Mouse (Mus musculus) bone marrow macrophage, adult 2 months (primary cell): Measurements from ENCODE around the gene Il20rb. TPM values are rescaled to one million over a fixed set of nuclear protein-coding genes. Genes with fewer than 3 reads are reported as not detected.

Source experiments
- H3K27ac ChIP-seq: 2 replicates; pipeline ENCODE4 v1.5.1; 2012; ENCODE audit warnings: low read depth, low read length; ENCODE audit not compliant: insufficient read depth
- H3K4me1 ChIP-seq: 2 replicates; pipeline ENCODE4 v1.6.1; 2012; ENCODE audit warnings: low read length; ENCODE audit not compliant: control insufficient read depth, insufficient read depth
- H3K4me3 ChIP-seq: 2 replicates; pipeline ENCODE4 v1.5.1; 2012; ENCODE audit warnings: mild to moderate bottlenecking, low read length, moderate library complexity; ENCODE audit not compliant: insufficient read depth
- CTCF ChIP-seq: IDR thresholded peaks from 2 replicates; pipeline ENCODE4 v1.5.1; 2012; ENCODE audit warnings: low read depth, mild to moderate bottlenecking, low read length, moderate library complexity
- POLR2A ChIP-seq: IDR thresholded peaks from 2 replicates; pipeline ENCODE4 v1.6.1; 2012; ENCODE audit warnings: mild to moderate bottlenecking, low read depth, low read length, borderline replicate concordance
- polyA plus RNA-seq: library from polyadenylated mRNA; stranded (reverse); fragments of >200 nt; gene quantifications from 2 replicates; pipeline ENCODE4 v1.2.4, GENCODE M21; 2012; ENCODE audit not compliant: missing spikeins, insufficient read depth, insufficient read length

Il20rb gene
- polyA plus RNA-seq: 1.1 and 2.1 TPM in 2 replicates

DNA sequence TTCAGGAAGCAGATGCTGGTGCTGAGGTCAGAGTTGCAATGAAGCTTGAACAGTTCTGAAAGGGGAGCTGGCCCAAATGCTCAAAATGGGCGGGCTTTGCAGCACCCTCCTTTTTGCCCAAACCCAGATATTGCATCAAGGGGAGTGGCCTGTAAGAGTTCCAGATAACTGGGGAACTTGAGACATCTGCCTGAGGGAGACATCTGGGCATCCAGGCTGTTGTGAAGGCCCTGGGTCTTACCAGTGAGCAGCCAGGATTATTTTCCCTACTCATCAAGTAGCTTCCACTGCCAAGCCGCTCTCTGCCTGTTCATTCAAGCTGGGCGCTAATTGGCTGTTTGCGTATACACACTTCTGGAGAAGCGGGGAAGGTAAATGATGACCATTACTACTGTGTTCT is at the start of gene Il20rb:
Gene Il20rb, minus strand, starts transcription at position 358 of the 400 bp plus-strand sequence.
- TF ChIP-seq POLR2A (no peak), CTCF (no peak)
- H3K4me1 ChIP-seq: peaks cover 33% of the 10 kb centered on the region
- no peak within 1 kb of the TSS for H3K4me3 ChIP-seq
- H3K27ac ChIP-seq: no peak within 1 kb of the TSS

DNA sequence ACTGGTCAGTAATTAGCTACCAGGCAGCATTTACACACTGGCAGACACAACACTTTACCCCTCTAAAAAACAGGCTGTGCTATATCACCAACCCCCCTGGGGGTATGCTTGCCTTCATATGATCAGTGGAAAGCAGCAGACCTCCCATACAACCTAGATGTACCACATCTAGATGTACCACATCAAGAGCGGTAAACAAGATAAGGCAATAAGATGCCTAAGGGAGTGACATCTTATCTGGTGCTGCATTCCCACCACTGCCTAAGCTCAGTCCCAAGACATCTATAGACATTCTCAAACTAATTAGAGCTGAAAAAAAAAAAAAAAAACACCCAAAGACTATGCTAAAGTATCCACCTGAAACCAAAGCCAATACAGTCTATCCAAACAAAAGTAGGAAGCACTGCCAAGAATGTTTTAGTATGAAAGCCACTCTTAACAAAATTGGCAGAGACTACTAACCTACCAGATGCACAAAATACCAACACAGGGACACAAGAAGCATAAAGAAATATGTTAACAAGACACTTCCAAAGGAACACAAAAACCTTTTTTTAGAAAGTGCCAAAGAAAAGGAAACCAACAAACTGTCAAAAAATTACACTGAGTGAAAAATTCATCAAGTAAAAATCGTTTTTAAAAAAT is 49.2 kb upstream of the Il20rb start:
- Histone ChIP-seq H3K4me1 (peaks cover 7% of the 10 kb centered on the region; the same call in 1 of the 2 replicates), H3K4me3 (no peak overlapping the region), H3K27ac (no peak overlapping the region)
- TF ChIP-seq CTCF (no peak), POLR2A (no peak)

DNA sequence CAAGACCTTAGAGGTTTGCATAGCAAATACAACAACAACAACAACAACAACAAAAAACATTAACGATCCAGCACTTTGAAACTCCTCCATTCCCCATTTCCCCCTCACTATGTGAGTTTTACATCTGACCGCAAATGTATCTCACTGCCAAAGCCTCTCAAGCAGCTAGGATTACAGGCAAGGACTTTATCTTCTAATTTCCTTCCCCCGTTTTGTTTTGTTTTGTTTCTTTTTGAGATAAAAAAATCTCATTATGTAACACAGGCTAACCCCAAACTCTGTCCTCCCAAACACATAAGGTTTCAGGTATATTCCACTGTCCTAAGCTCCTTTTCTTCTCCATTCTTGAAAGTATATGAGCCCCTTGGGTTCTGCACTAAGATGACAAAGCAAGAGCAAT is 48.1 kb upstream of the Il20rb start:
- no peak overlapping the region for H3K27ac ChIP-seq
- TF ChIP-seq CTCF: no peak
- TF ChIP-seq POLR2A: no peak
- H3K4me1 ChIP-seq: peaks cover 10% of the 10 kb centered on the region
- no peak overlapping the region for H3K4me3 ChIP-seq

DNA sequence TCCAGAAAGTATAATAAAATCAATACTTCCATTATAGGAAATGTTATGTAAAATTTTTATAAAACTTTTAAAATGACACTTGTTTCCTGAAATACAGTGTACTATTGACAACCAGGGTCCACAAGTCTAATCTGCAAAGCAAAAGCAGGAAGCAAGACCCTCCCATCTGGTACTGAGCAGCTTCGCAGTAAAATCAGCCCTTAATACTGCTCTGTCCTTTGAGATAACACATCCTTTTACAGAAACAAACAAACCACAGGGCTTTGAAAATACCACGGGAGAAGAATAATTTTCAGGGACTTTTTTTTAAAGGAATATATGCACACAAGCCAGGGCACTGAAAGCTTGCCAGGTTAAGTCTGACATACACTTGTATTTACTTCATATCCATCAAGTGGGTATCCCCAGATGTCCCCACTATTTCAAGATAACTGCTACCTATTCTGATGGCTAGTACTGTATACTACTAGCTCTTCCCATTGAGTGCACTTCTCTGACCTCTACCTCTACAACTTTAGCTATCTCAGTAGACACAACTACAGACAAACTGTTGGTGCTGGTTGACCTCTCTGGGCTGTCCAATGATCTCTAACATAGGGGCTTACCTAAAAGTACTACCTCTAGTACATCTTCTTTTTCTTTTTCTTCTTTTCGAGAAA is 46.4 kb upstream of the Il20rb start:
- TF ChIP-seq CTCF (no peak), POLR2A (no peak)
- Histone ChIP-seq H3K4me1 (peaks cover 15% of the 10 kb centered on the region), H3K4me3 (no peak overlapping the region)

DNA sequence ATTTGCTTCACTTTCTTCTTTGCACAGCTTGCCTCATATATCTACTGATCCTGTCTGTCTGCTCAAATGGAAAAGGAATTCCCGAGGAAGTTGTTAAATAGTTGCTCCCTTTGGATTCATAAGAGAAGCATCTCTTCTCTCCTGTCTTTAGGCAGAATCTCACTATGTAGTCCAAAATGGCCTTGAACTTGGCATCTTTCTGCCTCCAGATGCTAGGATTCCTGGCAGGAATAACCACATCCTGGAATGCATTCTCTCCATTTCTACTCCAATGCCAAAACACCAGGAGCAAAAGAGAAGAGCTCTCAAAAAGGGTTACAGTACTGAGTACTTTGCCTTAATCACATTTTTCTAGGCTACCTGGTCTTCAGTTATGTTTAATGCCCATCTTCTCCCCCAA is 44.7 kb upstream of the Il20rb start:
- H3K4me1 ChIP-seq: peaks cover 15% of the 10 kb centered on the region
- TF ChIP-seq CTCF (no peak), POLR2A (no peak)
- no peak overlapping the region for H3K27ac ChIP-seq
- H3K4me3 ChIP-seq: no peak overlapping the region

More for the DNA sequence above, 46.4 kb upstream of the Il20rb start:
- no peak overlapping the region for H3K27ac ChIP-seq

DNA sequence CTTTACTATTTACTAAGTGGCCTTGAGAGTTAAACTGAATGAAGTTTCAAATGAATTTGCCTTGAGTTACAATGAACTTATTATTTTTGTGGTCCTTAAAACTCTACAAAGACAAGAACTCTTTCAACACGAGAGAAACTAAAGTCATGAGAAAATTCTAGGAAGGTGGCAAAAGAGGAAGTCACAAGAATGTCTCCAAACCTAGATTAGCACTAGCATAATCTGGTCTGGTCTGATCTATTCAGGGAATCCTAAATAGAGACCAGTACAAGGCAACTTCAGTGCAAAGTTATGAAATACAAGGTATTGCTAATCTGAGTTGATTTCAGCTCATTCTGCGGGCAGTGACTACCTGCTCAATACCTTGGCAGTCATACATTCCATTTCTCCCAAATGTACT is 38.6 kb upstream of the Il20rb start:
- Histone ChIP-seq H3K4me1 (peaks cover 22% of the 10 kb centered on the region), H3K4me3 (no peak overlapping the region), H3K27ac (no peak overlapping the region)
- TF ChIP-seq CTCF (no peak), POLR2A (no peak)

DNA sequence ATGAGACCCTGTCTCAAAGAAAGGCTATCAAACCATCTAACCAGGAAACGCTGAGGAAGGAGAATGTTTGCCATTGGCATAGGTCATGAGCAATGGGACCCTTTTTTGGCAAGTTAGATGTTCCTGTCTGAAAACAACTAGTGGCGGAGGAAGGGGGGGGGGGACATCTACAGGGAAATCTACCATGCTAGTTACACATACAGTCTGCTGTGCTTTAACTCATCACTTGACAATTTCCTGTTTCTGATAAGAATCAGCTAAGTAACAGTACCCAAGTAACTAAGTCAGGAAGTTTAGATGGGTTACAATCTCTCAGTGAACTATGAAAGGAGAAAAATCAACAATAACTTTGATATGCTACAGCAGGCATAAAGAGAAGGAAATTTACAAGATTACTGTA is 35.4 kb upstream of the Il20rb start:
- Histone ChIP-seq H3K27ac (no peak overlapping the region), H3K4me3 (no peak overlapping the region), H3K4me1 (peaks cover 12% of the 10 kb centered on the region)
- TF ChIP-seq CTCF (no peak), POLR2A (no peak)

DNA sequence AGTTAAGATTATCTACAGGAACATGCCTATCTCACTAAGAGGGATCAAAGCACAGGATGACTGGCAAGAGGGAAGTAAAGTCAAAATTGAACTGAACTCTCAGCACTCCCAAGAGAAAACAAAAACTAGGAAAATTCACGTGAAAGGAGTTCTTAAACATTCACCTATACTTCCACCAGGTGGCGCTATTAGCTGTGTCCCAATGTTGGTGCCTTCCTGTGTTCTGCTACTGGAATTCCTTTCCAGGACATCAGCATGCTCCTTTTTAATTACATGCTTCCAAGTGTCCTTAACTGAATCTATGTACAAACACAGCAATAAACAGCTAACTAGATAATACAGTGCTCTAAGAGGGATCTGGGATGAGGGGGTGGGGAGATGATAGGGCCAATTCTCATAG is 34.0 kb upstream of the Il20rb start:
- TF ChIP-seq POLR2A: no peak
- TF ChIP-seq CTCF: no peak
- no peak overlapping the region for H3K4me3 ChIP-seq
- H3K4me1 ChIP-seq: peaks cover 6% of the 10 kb centered on the region
- no peak overlapping the region for H3K27ac ChIP-seq

DNA sequence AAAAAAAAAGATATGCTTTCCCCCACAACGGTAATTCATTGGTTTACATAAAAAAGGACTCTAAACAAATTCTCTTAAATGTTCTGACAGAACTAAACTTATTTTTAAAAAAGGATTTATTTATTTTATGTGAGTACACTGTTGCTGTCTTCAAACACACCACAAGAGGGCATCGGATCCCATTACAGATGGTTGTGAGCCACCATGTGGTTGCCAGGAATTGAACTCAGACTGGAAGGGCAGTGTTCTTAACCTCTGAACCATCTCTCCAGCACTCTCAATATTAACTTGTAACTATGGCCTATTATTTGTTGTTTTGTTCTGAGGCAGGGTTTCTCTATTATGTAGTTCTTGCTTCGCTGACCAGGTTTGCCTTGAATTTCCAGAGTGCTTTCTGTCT is 33.4 kb upstream of the Il20rb start:
- H3K27ac ChIP-seq: no peak overlapping the region

DNA sequence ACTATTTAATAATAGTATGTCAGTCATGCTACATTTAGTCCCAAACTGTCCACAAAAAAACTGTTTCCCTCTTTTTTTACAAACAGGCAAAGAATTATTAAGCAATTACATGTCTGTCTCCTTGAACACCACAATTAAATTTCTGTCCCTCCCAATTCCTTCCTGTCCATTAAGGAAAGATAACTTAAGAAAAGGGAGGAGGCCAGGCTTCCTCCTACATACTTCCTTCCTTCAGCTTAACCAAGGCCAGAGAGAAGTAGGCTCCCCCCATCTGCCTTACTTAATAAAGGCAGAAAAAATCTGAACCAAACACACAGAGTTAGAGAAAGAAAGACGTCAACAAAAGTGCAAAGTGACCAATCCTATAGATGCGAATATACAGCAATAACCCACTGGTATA is 21.0 kb upstream of the Il20rb start:
- Histone ChIP-seq H3K4me3 (no peak overlapping the region), H3K4me1 (peaks cover 16% of the 10 kb centered on the region), H3K27ac (peak overlapping the region; percentile 52)
- TF ChIP-seq CTCF: no peak
- TF ChIP-seq POLR2A: no peak

More for the DNA sequence above, 33.4 kb upstream of the Il20rb start:
- TF ChIP-seq CTCF (no peak), POLR2A (no peak)
- no peak overlapping the region for H3K4me3 ChIP-seq
- peaks cover 4% of the 10 kb centered on the region for H3K4me1 ChIP-seq

DNA sequence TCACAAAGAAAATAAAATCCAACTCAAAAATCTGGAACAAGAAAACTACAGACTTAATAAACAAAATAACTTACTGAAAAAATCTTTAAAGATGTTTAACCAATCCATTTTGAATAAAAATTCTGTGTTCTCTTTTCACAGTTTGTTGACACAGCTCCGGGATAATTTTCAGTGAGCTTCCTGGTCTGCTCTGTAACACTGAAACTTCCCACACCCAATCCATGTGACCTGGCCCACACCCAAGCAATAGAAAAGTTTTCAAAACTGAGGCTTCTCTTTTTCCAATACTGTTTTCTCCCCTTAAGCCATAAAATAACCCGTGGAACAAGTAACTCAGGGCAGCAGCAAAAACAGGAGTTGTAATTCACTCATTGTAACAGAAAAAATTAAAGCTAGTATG is 20.1 kb upstream of the Il20rb start:
- Histone ChIP-seq H3K4me1 (peaks cover 16% of the 10 kb centered on the region), H3K27ac (peak overlapping the region; percentile 23; the same call in 1 of the 2 replicates)

More for the DNA sequence above, 20.1 kb upstream of the Il20rb start:
- TF ChIP-seq POLR2A: no peak
- H3K4me3 ChIP-seq: no peak overlapping the region
